Mouse (Mus musculus) adrenal gland, adult 2 months (tissue): ENCODE measurements around the gene Tctex1d2. TPM values are rescaled to one million over a fixed set of nuclear protein-coding genes. Genes with fewer than 3 reads are reported as not detected.

Experiments
- DNase-seq: peaks from one replicate; pipeline ENCODE4 v3.0.0; 2021
- polyA plus RNA-seq: library from polyadenylated mRNA; depleted of rRNA; stranded (reverse); fragments of >200 nt; gene quantifications from 2 replicates; pipeline ENCODE4 v1.2.3, GENCODE M21; 2012; rRNA removed
- total RNA-seq, 2 experiments: library from RNA; stranded (reverse); gene quantifications; 2 replicates each; pipeline ENCODE4 v1.2.3; 2021

Tctex1d2 gene
- total and polyA plus RNA-seq, 3 experiments, result 4.7 to 8.1 (median 4.8) TPM

GRCm38 (mm10) chr16:32468488-32468887, 49.0 kb downstream of the Tctex1d2 start:
- DNase-seq, result no peak

DNA sequence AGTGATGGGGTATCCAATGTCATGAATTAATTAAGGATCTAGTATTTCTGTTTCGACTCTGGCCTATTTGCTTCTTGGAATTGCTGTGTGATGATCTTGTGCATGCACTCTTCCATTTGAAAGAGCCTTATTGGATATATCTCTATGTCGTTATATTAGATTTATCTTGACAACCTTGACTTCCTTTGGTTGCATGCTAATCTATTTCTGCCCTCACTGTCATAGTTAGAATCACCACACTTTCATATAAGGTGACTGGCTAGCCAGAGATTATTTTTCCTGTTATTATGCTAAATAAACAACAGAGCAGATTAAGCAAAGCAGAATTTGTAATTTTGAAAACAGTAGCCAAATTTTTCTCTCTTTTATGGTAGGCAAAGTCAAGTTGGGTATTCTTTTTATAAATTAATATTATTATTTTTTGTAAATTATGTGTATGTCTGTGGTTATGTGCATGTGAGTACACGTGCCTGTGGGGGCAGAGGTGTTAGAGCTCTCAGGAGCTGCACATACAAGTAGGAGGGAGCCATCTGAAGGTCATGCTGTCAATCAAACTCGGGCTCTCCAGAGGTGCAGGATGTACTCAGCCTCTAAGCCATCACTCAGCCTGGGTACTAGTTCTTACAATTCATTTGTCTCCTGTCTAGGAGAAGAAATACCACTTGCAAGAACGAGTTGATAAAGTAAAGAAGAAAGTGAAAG, 50.1 kb downstream of the Tctex1d2 start:
- no peak for DNase-seq

GRCm38 (mm10) chr16:32472276-32473015, 52.9 kb downstream of the Tctex1d2 start:
- no peak for DNase-seq

- DNase-seq, result no peak
Measured at GRCm38 (mm10) chr16:32477315-32477714, 57.8 kb downstream of the Tctex1d2 start.

Other genes starting within 250 kb of the Tctex1d2 start
- gene Bex6, start 239.9 kb upstream of the Tctex1d2 start, total RNA-seq, result not detected
- not detected in 2 replicates for gene Bex6, start 239.9 kb upstream of the Tctex1d2 start, polyA plus RNA-seq
- gene Fbxo45, start 172.5 kb upstream of the Tctex1d2 start, total RNA-seq, result 10 to 100 TPM; 12.8 to 16.8 TPM
- gene Fbxo45, start 172.5 kb upstream of the Tctex1d2 start, polyA plus RNA-seq, result 3.3 and 3.9 TPM in 2 replicates
- 10 to 100 TPM; 10.2 to 16.1 TPM for gene Wdr53, start 172.5 kb upstream of the Tctex1d2 start, total RNA-seq
- 0.62 and 1.6 TPM in 2 replicates for gene Wdr53, start 172.5 kb upstream of the Tctex1d2 start, polyA plus RNA-seq
- not detected for gene Smco1, start 148.2 kb upstream of the Tctex1d2 start, total RNA-seq
- not detected in 2 replicates for gene Smco1, start 148.2 kb upstream of the Tctex1d2 start, polyA plus RNA-seq
- 10 to 100 TPM; 20.4 to 24.8 TPM for gene Rnf168, start 142.2 kb upstream of the Tctex1d2 start, total RNA-seq
- gene Rnf168, start 142.2 kb upstream of the Tctex1d2 start, polyA plus RNA-seq, result 9.2 and 11.3 TPM in 2 replicates
- 10 to 100 TPM; 44.2 to 73.3 TPM for gene Ubxn7, start 87.4 kb upstream of the Tctex1d2 start, total RNA-seq
- 1.3 and 1.8 TPM in 2 replicates for gene Ubxn7, start 87.4 kb upstream of the Tctex1d2 start, polyA plus RNA-seq
- under 1 TPM; 0.29 to 0.93 TPM for gene Tm4sf19, start 19.2 kb upstream of the Tctex1d2 start, total RNA-seq
- 0.20 and 0.21 TPM in 2 replicates for gene Tm4sf19, start 19.2 kb upstream of the Tctex1d2 start, polyA plus RNA-seq
- gene Pcyt1a, start 11.2 kb downstream of the Tctex1d2 start, total RNA-seq, result 10 to 100 TPM; 89.9 to 91.2 TPM
- gene Pcyt1a, start 11.2 kb downstream of the Tctex1d2 start, polyA plus RNA-seq, result 24.5 and 42.2 TPM in 2 replicates
- under 1 TPM in 1 of 2 experiments, not detected in 1; 0.28 TPM for gene Slc51a, start 68.2 kb downstream of the Tctex1d2 start, total RNA-seq
- 0.23 and 0.33 TPM in 2 replicates for gene Slc51a, start 68.2 kb downstream of the Tctex1d2 start, polyA plus RNA-seq
- not detected for gene Zdhhc19, start 76.6 kb downstream of the Tctex1d2 start, total RNA-seq
- not detected in 2 replicates for gene Zdhhc19, start 76.6 kb downstream of the Tctex1d2 start, polyA plus RNA-seq
- 10 to 100 TPM; 25.5 to 62.9 TPM for gene Tfrc, start 189.2 kb downstream of the Tctex1d2 start, total RNA-seq
- gene Tfrc, start 189.2 kb downstream of the Tctex1d2 start, polyA plus RNA-seq, result 0.99 and 1.2 TPM in 2 replicates
- gene Tnk2, start 224.2 kb downstream of the Tctex1d2 start, total RNA-seq, result 10 to 100 TPM; 26.5 to 47.4 TPM
- gene Tnk2, start 224.2 kb downstream of the Tctex1d2 start, polyA plus RNA-seq, result 100 and 110 TPM in 2 replicates